Mouse (Mus musculus) embryonic facial prominence, embryonic 11.5 days (tissue): ENCODE results near the gene Gm3776. TPM values are rescaled to one million over a fixed set of nuclear protein-coding genes. Genes with fewer than 3 reads are reported as not detected.
"Not testable (repeated sequence)": the region's sequence is repeated elsewhere in the genome, so short reads cannot be mapped to it uniquely, and the experiment has no call there.

Source experiments
- ATAC-seq: fragments of 200-750 bp; cut with Nextera tagmentation; replicated peaks from 2 replicates; pipeline ENCODE4 v1.8.0; 2017; ENCODE audit warnings: low read depth; ENCODE audit not compliant: insufficient number of reproducible peaks, low FRiP score, low TSS enrichment
- DNase-seq: peaks from one replicate; pipeline ENCODE4 v3.0.0-alpha.2; 2015; ENCODE audit warnings: low spot score
- H3K27ac ChIP-seq: fragments of 300-500 bp; sonication (generic); replicated peaks from 2 replicates; pipeline ENCODE4 v1.5.1; 2014; ENCODE audit warnings: mild to moderate bottlenecking, low read depth, low read length, control low read depth
- H3K27me3 ChIP-seq: fragments of 300-500 bp; sonication (generic); 2 replicates; pipeline ENCODE4 v1.6.1; 2014; ENCODE audit warnings: mild to moderate bottlenecking, low read length, moderate library complexity, mixed read lengths; ENCODE audit not compliant: control insufficient read depth, insufficient read depth
- H3K36me3 ChIP-seq: fragments of 300-500 bp; sonication (generic); replicated peaks from 2 replicates; pipeline ENCODE4 v1.6.1; 2014; ENCODE audit warnings: low read depth, mild to moderate bottlenecking, low read length, moderate library complexity, mixed read lengths; ENCODE audit not compliant: control insufficient read depth, insufficient read depth
- H3K4me1 ChIP-seq: fragments of 300-500 bp; sonication (generic); 2 replicates; pipeline ENCODE4 v1.6.1; 2014; ENCODE audit warnings: low read length, mixed read lengths; ENCODE audit not compliant: control insufficient read depth, insufficient read depth
- H3K4me2 ChIP-seq: fragments of 300-500 bp; sonication (generic); 2 replicates; pipeline ENCODE4 v1.6.1; 2014; ENCODE audit warnings: low read depth, mild to moderate bottlenecking, control low read depth, low read length, moderate library complexity
- H3K4me3 ChIP-seq: fragments of 300-500 bp; sonication (generic); 2 replicates; pipeline ENCODE4 v1.5.1; 2014; ENCODE audit warnings: low read depth, low read length, control low read depth
- H3K9ac ChIP-seq: fragments of 300-500 bp; sonication (generic); replicated peaks from 2 replicates; pipeline ENCODE4 v1.6.1; 2014; ENCODE audit warnings: mild to moderate bottlenecking, control low read depth, low read length
- H3K9me3 ChIP-seq: fragments of 300-500 bp; sonication (generic); replicated peaks from 2 replicates; pipeline ENCODE4 v1.6.1; 2016; ENCODE audit warnings: mild to moderate bottlenecking, low read length, inconsistent platforms, mixed read lengths; ENCODE audit not compliant: control insufficient read depth
- WGBS: fragments of 180-500 bp; shearing (Covaris S2); extraction: QIAGEN DNeasy Blood & Tissue Kit; methylation state at CpG from one replicate; pipeline ENCODE4 v1.1.7; 2014; 5-methylcytosine and 5-hydroxymethylcytosine counted together
- polyA plus RNA-seq: library from polyadenylated mRNA; unstranded; fragments of >200 nt; fragmentation: Nextera tagmentation; extraction: Ambion mirVana; gene quantifications from 2 replicates; pipeline ENCODE4 v1.2.1, GENCODE M21; 2014

The Gm3776 gene
- polyA plus RNA-seq, 1 experiment from 2014 or later = not detected

- H3K27me3 ChIP-seq = no peaks in the 10 kb centered on the region
Measured at GRCm38 (mm10) chr9:78223221-78223902, 33.6 kb upstream of the Gm3776 start.

GRCm38 (mm10) chr9:78224418-78224817 lies 32.5 kb upstream of the Gm3776 start:
- H3K9me3 ChIP-seq = no peaks in the 10 kb centered on the region
- H3K4me3 ChIP-seq = no peak overlapping the region
- H3K36me3 ChIP-seq = no peaks in the 10 kb centered on the region
- no peaks in the 10 kb centered on the region for H3K4me1 ChIP-seq
- no peak overlapping the region for H3K9ac ChIP-seq
- H3K27ac ChIP-seq = no peak overlapping the region
- DNase-seq (no peak), ATAC-seq (no peak)
- WGBS = 85% methylated on average over 2 of the region's 2 CpGs
- no peaks in the 10 kb centered on the region for H3K27me3 ChIP-seq
- no peak overlapping the region for H3K4me2 ChIP-seq

More at GRCm38 (mm10) chr9:78223221-78223902, 33.6 kb upstream of the Gm3776 start:
- Histone ChIP-seq H3K4me2 (no peak overlapping the region), H3K4me3 (no peak overlapping the region), H3K27ac (no peak overlapping the region), H3K9ac (no peak overlapping the region), H3K9me3 (no peaks in the 10 kb centered on the region), H3K36me3 (no peaks in the 10 kb centered on the region), H3K4me1 (no peaks in the 10 kb centered on the region)
- ATAC-seq (no peak), DNase-seq (peak; percentile 30)
- 48% methylated on average over 10 of the region's 10 CpGs for WGBS

GRCm38 (mm10) chr9:78225304-78225703 lies 31.6 kb upstream of the Gm3776 start:
- no peaks in the 10 kb centered on the region for H3K4me1 ChIP-seq
- WGBS = 84% methylated on average over 11 of the region's 11 CpGs
- no peaks in the 10 kb centered on the region for H3K9me3 ChIP-seq
- no peaks in the 10 kb centered on the region for H3K27me3 ChIP-seq
- H3K36me3 ChIP-seq = no peaks in the 10 kb centered on the region
- DNase-seq (no peak), ATAC-seq (no peak)
- no peak overlapping the region for H3K4me2 ChIP-seq
- no peak overlapping the region for H3K9ac ChIP-seq
- no peak overlapping the region for H3K27ac ChIP-seq
- no peak overlapping the region for H3K4me3 ChIP-seq

GRCm38 (mm10) chr9:78228122-78228521 lies 28.8 kb upstream of the Gm3776 start:
- H3K36me3 ChIP-seq = no peaks in the 10 kb centered on the region
- WGBS = 96% methylated on average over 2 of the region's 2 CpGs
- DNase-seq = no peak
- ATAC-seq = no peak
- no peak overlapping the region for H3K4me3 ChIP-seq
- H3K27ac ChIP-seq = no peak overlapping the region
- no peaks in the 10 kb centered on the region for H3K4me1 ChIP-seq
- H3K27me3 ChIP-seq = no peaks in the 10 kb centered on the region
- no peak overlapping the region for H3K4me2 ChIP-seq
- H3K9me3 ChIP-seq = no peaks in the 10 kb centered on the region
- H3K9ac ChIP-seq = no peak overlapping the region

GRCm38 (mm10) chr9:78229658-78230057 lies 27.3 kb upstream of the Gm3776 start:
- ATAC-seq, H3K4me2 ChIP-seq, H3K36me3 ChIP-seq, H3K4me3 ChIP-seq, H3K4me1 ChIP-seq, H3K27ac ChIP-seq, H3K9ac ChIP-seq, H3K27me3 ChIP-seq, DNase-seq, H3K9me3 ChIP-seq: not testable (repeated sequence)
- WGBS = 63% methylated on average over 3 of the region's 3 CpGs

GRCm38 (mm10) chr9:78230461-78230860 lies 26.5 kb upstream of the Gm3776 start, which contains the start of gene Gsta1:
Gsta1 (plus strand) TSS chr9:78230656.
- H3K4me3 ChIP-seq, H3K36me3 ChIP-seq, H3K9ac ChIP-seq, ATAC-seq, H3K4me1 ChIP-seq, H3K27ac ChIP-seq, H3K27me3 ChIP-seq, H3K9me3 ChIP-seq, H3K4me2 ChIP-seq, DNase-seq: not testable (repeated sequence)
- 76% methylated on average over 2 of the region's 3 CpGs for WGBS

- H3K36me3 ChIP-seq, H3K27ac ChIP-seq, DNase-seq, H3K27me3 ChIP-seq, H3K9ac ChIP-seq, H3K4me3 ChIP-seq, H3K4me2 ChIP-seq, ATAC-seq, H3K9me3 ChIP-seq, H3K4me1 ChIP-seq: not testable (repeated sequence)
- no CpG with 5 or more reads among the region's 10 CpGs for WGBS
Measured at GRCm38 (mm10) chr9:78233121-78233695, 23.7 kb upstream of the Gm3776 start.

- not testable (repeated sequence) for DNase-seq, H3K4me1 ChIP-seq, H3K9me3 ChIP-seq, H3K4me3 ChIP-seq, H3K9ac ChIP-seq, H3K27ac ChIP-seq, H3K4me2 ChIP-seq, H3K36me3 ChIP-seq, ATAC-seq, H3K27me3 ChIP-seq
- 76% methylated on average over 4 of the region's 4 CpGs for WGBS
Measured at GRCm38 (mm10) chr9:78255683-78256470, 1.1 kb upstream of the Gm3776 start.
